13 mouse cellular contexts compared by ENCODE assay signal in genomic region chr17:47990392-47991123, GRCm38 (mm10). TPM values are rescaled to one million over a fixed set of nuclear protein-coding genes. Genes with fewer than 3 reads are reported as not detected.
DNase-seq lines count a peak whose midpoint lies in the region; ATAC-seq lines count a peak whose summit lies in the region.
"Had no signal": no experiment of that assay in that cellular context is flagged by ENCODE, and none has a peak within 500 bp of the region (broad histone marks: within the 10 kb centered on the region; RNA-seq: fewer than 3 reads in every experiment).

No protein-coding gene starts in this region.

- intact Hi-C loops in gastrocnemius, postnatal 36 days (cut with DNase I): no loop called here

- peak overlapping the region; percentile 86 for H3K27ac ChIP-seq in hindbrain, embryonic 10.5 days
- H3K27ac ChIP-seq in hindbrain, embryonic 16.5 days (ENCODE audit: low read depth, low read length): no peak overlapping the region
- peak overlapping the region; percentile 79 for H3K27ac ChIP-seq in hindbrain, embryonic 11.5 days (ENCODE audit: low read depth, low read length)
- peak overlapping the region; percentile 71 for H3K27ac ChIP-seq in liver, embryonic 12.5 days

- peak overlapping the region; percentile 29 for H3K4me3 ChIP-seq in hindbrain, embryonic 10.5 days
- H3K4me3 ChIP-seq in hindbrain, embryonic 16.5 days (ENCODE audit: low read length): no peak overlapping the region
- no peak overlapping the region for H3K4me3 ChIP-seq in hindbrain, embryonic 11.5 days (ENCODE audit: low read depth, low read length)
- no peak overlapping the region for H3K4me3 ChIP-seq in liver, embryonic 12.5 days

- no peak overlapping the region for H3K9ac ChIP-seq in hindbrain, embryonic 16.5 days (ENCODE audit: low read depth, low read length)
- H3K9ac ChIP-seq in hindbrain, embryonic 11.5 days (ENCODE audit: low read depth, low read length): 0 out of 2 replicates have a peak overlapping the region, but pooled peaks have one; percentile 23
- 0 out of 2 replicates have a peak overlapping the region, but pooled peaks have one; percentile 3 for H3K9ac ChIP-seq in liver, embryonic 12.5 days

- WGBS in hindbrain, embryonic 10.5 days: 34% methylated on average over 10 of the region's 10 CpGs
- 46% methylated on average over 10 of the region's 10 CpGs for WGBS in hindbrain, embryonic 16.5 days
- WGBS in hindbrain, embryonic 11.5 days: 25% methylated on average over 10 of the region's 10 CpGs
- 48% methylated on average over 10 of the region's 10 CpGs for WGBS in liver, embryonic 12.5 days (ENCODE audit: insufficient replicate concordance)

- no peak for ATAC-seq in hindbrain, embryonic 16.5 days
- ATAC-seq in common myeloid progenitor, adult 5-6 weeks (replicated peaks; ENCODE audit: low read depth, poor library complexity, severe bottlenecking): peak; percentile 30; the same call in 1 of the 2 replicates
- peak; percentile 28 for ATAC-seq in hindbrain, embryonic 11.5 days (ENCODE audit: low FRiP score)
- ATAC-seq in liver, embryonic 12.5 days: peak; percentile 48

- H3K4me2 ChIP-seq in hindbrain, embryonic 16.5 days (ENCODE audit: low read length): no peak overlapping the region
- no peak overlapping the region for H3K4me2 ChIP-seq in hindbrain, embryonic 11.5 days (replicated peaks; ENCODE audit: low read depth, low read length)
- H3K4me2 ChIP-seq in liver, embryonic 12.5 days: peak overlapping the region; percentile 35

- H3K36me3 ChIP-seq in hindbrain, embryonic 10.5 days: no peaks in the 10 kb centered on the region
- H3K36me3 ChIP-seq in hindbrain, embryonic 16.5 days (ENCODE audit: control insufficient read depth, insufficient read depth, low read length): no peaks in the 10 kb centered on the region
- no peaks in the 10 kb centered on the region for H3K36me3 ChIP-seq in hindbrain, embryonic 11.5 days (ENCODE audit: control insufficient read depth, insufficient read depth, low read length)
- no peaks in the 10 kb centered on the region for H3K36me3 ChIP-seq in liver, embryonic 12.5 days

- peaks cover 29% of the 10 kb centered on the region; the same call in 1 of the 2 replicates for H3K27me3 ChIP-seq in hindbrain, embryonic 10.5 days (ENCODE audit: insufficient read depth, poor library complexity, severe bottlenecking)
- H3K27me3 ChIP-seq in hindbrain, embryonic 16.5 days (replicated peaks; ENCODE audit: control insufficient read depth, insufficient read depth, low read length): no peaks in the 10 kb centered on the region
- H3K27me3 ChIP-seq in hindbrain, embryonic 11.5 days (ENCODE audit: control insufficient read depth, insufficient read depth, low read length): no peaks in the 10 kb centered on the region
- no peaks in the 10 kb centered on the region for H3K27me3 ChIP-seq in liver, embryonic 12.5 days (replicated peaks)

- H3K4me1 ChIP-seq in hindbrain, embryonic 10.5 days (replicated peaks): peaks cover 54% of the 10 kb centered on the region
- H3K4me1 ChIP-seq in hindbrain, embryonic 16.5 days (ENCODE audit: control insufficient read depth, insufficient read depth, low read depth, low read length): peaks cover 7% of the 10 kb centered on the region
- H3K4me1 ChIP-seq in hindbrain, embryonic 11.5 days (replicated peaks; ENCODE audit: control insufficient read depth, insufficient read depth, low read length): peaks cover 8% of the 10 kb centered on the region
- peaks cover 40% of the 10 kb centered on the region for H3K4me1 ChIP-seq in liver, embryonic 12.5 days

- H3K9me3 ChIP-seq in hindbrain, embryonic 10.5 days: no peaks in the 10 kb centered on the region
- H3K9me3 ChIP-seq in hindbrain, embryonic 16.5 days (ENCODE audit: control insufficient read depth, low read length): 0 out of 2 replicates have a peak, but pooled peaks cover 2% of the 10 kb centered on the region
- no peaks in the 10 kb centered on the region for H3K9me3 ChIP-seq in hindbrain, embryonic 11.5 days (ENCODE audit: control insufficient read depth, low read length)
- no peaks in the 10 kb centered on the region for H3K9me3 ChIP-seq in liver, embryonic 12.5 days (replicated peaks)

- DNase-seq in hindbrain, embryonic 10.5 days (ENCODE audit: low spot score): no peak
- no peak for DNase-seq in hindbrain, embryonic 11.5 days (ENCODE audit: low spot score)
- no peak for DNase-seq in gastrocnemius, postnatal 36 days
- no peak for DNase-seq in right cerebral cortex, adult 18-20 months
- DNase-seq in testis, postnatal 14 days (ENCODE audit: low spot score): no peak
- DNase-seq: gastrocnemius, postnatal 10 days; right cerebral cortex, postnatal 14 days had no signal

RNA-seq across cellular contexts. Expression of gene 1700122O11Rik, which starts 47.5 kb away (rescaled TPM):
- polyA plus RNA-seq in hindbrain, embryonic 10.5 days (2016; fragmentation: Nextera tagmentation; extraction: Ambion mirVana): not detected in 2 replicates
- not detected in 2 replicates for polyA plus RNA-seq in hindbrain, embryonic 16.5 days (2015; fragmentation: Nextera tagmentation; extraction: Ambion mirVana)
- not detected in 2 replicates for total RNA-seq in common myeloid progenitor, adult 5-6 weeks (2017)
- not detected in 2 replicates for polyA plus RNA-seq in hindbrain, embryonic 11.5 days (2014; fragmentation: Nextera tagmentation; extraction: Ambion mirVana)
- polyA plus RNA-seq in liver, embryonic 12.5 days (2016; fragmentation: Nextera tagmentation; extraction: Ambion mirVana): not detected in 2 replicates
- not detected for total RNA-seq in gastrocnemius, postnatal 36 days (2021)
- total RNA-seq: gastrocnemius, postnatal 10 days; hematopoietic stem cell, adult 5-6 weeks; layer of hippocampus, adult 8-10 months had no signal
- polyA plus RNA-seq: thymus, postnatal 0 days had no signal
